Mouse (Mus musculus): Measurements from ENCODE around the gene Heatr9. TPM values are rescaled to one million over a fixed set of nuclear protein-coding genes. Genes with fewer than 3 reads are reported as not detected.

Gene Heatr9
- total RNA-seq (2014; rRNA removed) = not detected in 2 replicates
- polyA plus RNA-seq (2015; fragmentation: Nextera tagmentation; extraction: Ambion mirVana) = not detected in 2 replicates

GRCm38 (mm10) chr11:83522075-83522474, at the start of gene Heatr9:
Gene Heatr9, minus strand, starts transcription at chr11:83522175.
- H3K4me1 ChIP-seq (ENCODE audit: insufficient read depth) = no peaks in the 10 kb centered on the region
- H3K27ac ChIP-seq (ENCODE audit: low read depth, low read length) = no peak within 1 kb of the TSS
- 90% methylated on average over 3 of the region's 3 CpGs for WGBS
- H3K4me2 ChIP-seq (ENCODE audit: low read depth) = no peak within 1 kb of the TSS
- H3K4me3 ChIP-seq (ENCODE audit: low read depth, low read length) = no peak within 1 kb of the TSS
- no peaks in the 10 kb centered on the region for H3K9me3 ChIP-seq (ENCODE audit: low read length)
- no peak for TF ChIP-seq CTCF (IDR thresholded peaks at IDR 0.05; ENCODE audit: low read depth)
- ATAC-seq (no peak), DNase-seq (no peak)
- H3K27me3 ChIP-seq (ENCODE audit: insufficient read depth, low read length) = no peaks in the 10 kb centered on the region
- H3K36me3 ChIP-seq (ENCODE audit: insufficient read depth) = no peaks in the 10 kb centered on the region
- no peak within 1 kb of the TSS for H3K9ac ChIP-seq

GRCm38 (mm10) chr11:83570189-83570588, 48.2 kb upstream of the Heatr9 start:
- ATAC-seq (no peak), DNase-seq (no peak)
- H3K4me2 ChIP-seq (ENCODE audit: low read depth) = no peak overlapping the region
- no peak for TF ChIP-seq CTCF (IDR thresholded peaks at IDR 0.05; ENCODE audit: low read depth)
- no peak overlapping the region for H3K4me3 ChIP-seq (ENCODE audit: low read depth, low read length)
- H3K9ac ChIP-seq = no peak overlapping the region
- H3K27ac ChIP-seq (ENCODE audit: low read depth, low read length) = no peak overlapping the region
- no peaks in the 10 kb centered on the region for H3K36me3 ChIP-seq (ENCODE audit: insufficient read depth)
- H3K4me1 ChIP-seq (ENCODE audit: insufficient read depth) = no peaks in the 10 kb centered on the region
- 84% methylated on average over 2 of the region's 2 CpGs for WGBS
- H3K9me3 ChIP-seq (ENCODE audit: low read length) = no peaks in the 10 kb centered on the region
- no peaks in the 10 kb centered on the region for H3K27me3 ChIP-seq (ENCODE audit: insufficient read depth, low read length)

- 97% methylated on average over 7 of the region's 7 CpGs for WGBS
- no peak overlapping the region for H3K4me3 ChIP-seq (ENCODE audit: low read depth, low read length)
- no peaks in the 10 kb centered on the region for H3K9me3 ChIP-seq (ENCODE audit: low read length)
- no peak for TF ChIP-seq CTCF (IDR thresholded peaks at IDR 0.05; ENCODE audit: low read depth)
- no peaks in the 10 kb centered on the region for H3K36me3 ChIP-seq (ENCODE audit: insufficient read depth)
- no peak overlapping the region for H3K4me2 ChIP-seq (ENCODE audit: low read depth)
- no peaks in the 10 kb centered on the region for H3K4me1 ChIP-seq (ENCODE audit: insufficient read depth)
- H3K27ac ChIP-seq (ENCODE audit: low read depth, low read length) = no peak overlapping the region
- ATAC-seq (no peak), DNase-seq (no peak)
- no peaks in the 10 kb centered on the region for H3K27me3 ChIP-seq (ENCODE audit: insufficient read depth, low read length)
- no peak overlapping the region for H3K9ac ChIP-seq
These were observed 47.3 kb upstream of the Heatr9 start for GRCm38 (mm10) chr11:83569249-83569648.

GRCm38 (mm10) chr11:83568786-83569185, 46.8 kb upstream of the Heatr9 start:
- WGBS = 89% methylated on average over 3 of the region's 3 CpGs
- no peaks in the 10 kb centered on the region for H3K4me1 ChIP-seq (ENCODE audit: insufficient read depth)
- H3K4me2 ChIP-seq (ENCODE audit: low read depth) = no peak overlapping the region
- TF ChIP-seq CTCF (IDR thresholded peaks at IDR 0.05; ENCODE audit: low read depth) = no peak
- ATAC-seq (no peak), DNase-seq (no peak)
- H3K27me3 ChIP-seq (ENCODE audit: insufficient read depth, low read length) = no peaks in the 10 kb centered on the region
- no peaks in the 10 kb centered on the region for H3K9me3 ChIP-seq (ENCODE audit: low read length)
- no peak overlapping the region for H3K4me3 ChIP-seq (ENCODE audit: low read depth, low read length)
- H3K36me3 ChIP-seq (ENCODE audit: insufficient read depth) = no peaks in the 10 kb centered on the region
- no peak overlapping the region for H3K27ac ChIP-seq (ENCODE audit: low read depth, low read length)
- H3K9ac ChIP-seq = no peak overlapping the region

GRCm38 (mm10) chr11:83568061-83568460, 46.1 kb upstream of the Heatr9 start:
- TF ChIP-seq CTCF (IDR thresholded peaks at IDR 0.05; ENCODE audit: low read depth) = no peak
- 92% methylated on average over 9 of the region's 9 CpGs for WGBS
- Histone ChIP-seq H3K9me3 (ENCODE audit: low read length) (no peaks in the 10 kb centered on the region), H3K4me3 (ENCODE audit: low read depth, low read length) (no peak overlapping the region), H3K4me2 (ENCODE audit: low read depth) (no peak overlapping the region), H3K27me3 (ENCODE audit: insufficient read depth, low read length) (no peaks in the 10 kb centered on the region), H3K4me1 (ENCODE audit: insufficient read depth) (no peaks in the 10 kb centered on the region), H3K36me3 (ENCODE audit: insufficient read depth) (no peaks in the 10 kb centered on the region), H3K9ac (no peak overlapping the region), H3K27ac (ENCODE audit: low read depth, low read length) (no peak overlapping the region)
- no peak for DNase-seq
- ATAC-seq = no peak

GRCm38 (mm10) chr11:83567311-83567710, 45.3 kb upstream of the Heatr9 start:
- no peak for TF ChIP-seq CTCF (IDR thresholded peaks at IDR 0.05; ENCODE audit: low read depth)
- no peak overlapping the region for H3K27ac ChIP-seq (ENCODE audit: low read depth, low read length)
- WGBS = 73% methylated on average over 7 of the region's 7 CpGs
- no peaks in the 10 kb centered on the region for H3K36me3 ChIP-seq (ENCODE audit: insufficient read depth)
- H3K9me3 ChIP-seq (ENCODE audit: low read length) = no peaks in the 10 kb centered on the region
- H3K4me2 ChIP-seq (ENCODE audit: low read depth) = no peak overlapping the region
- no peaks in the 10 kb centered on the region for H3K27me3 ChIP-seq (ENCODE audit: insufficient read depth, low read length)
- no peak overlapping the region for H3K4me3 ChIP-seq (ENCODE audit: low read depth, low read length)
- DNase-seq = no peak
- no peak overlapping the region for H3K9ac ChIP-seq
- no peak for ATAC-seq
- H3K4me1 ChIP-seq (ENCODE audit: insufficient read depth) = no peaks in the 10 kb centered on the region

GRCm38 (mm10) chr11:83566617-83567016, 44.6 kb upstream of the Heatr9 start:
- no peaks in the 10 kb centered on the region for H3K9me3 ChIP-seq (ENCODE audit: low read length)
- no peak overlapping the region for H3K4me3 ChIP-seq (ENCODE audit: low read depth, low read length)
- DNase-seq (no peak), ATAC-seq (no peak)
- H3K27me3 ChIP-seq (ENCODE audit: insufficient read depth, low read length) = no peaks in the 10 kb centered on the region
- H3K4me2 ChIP-seq (ENCODE audit: low read depth) = no peak overlapping the region
- H3K4me1 ChIP-seq (ENCODE audit: insufficient read depth) = no peaks in the 10 kb centered on the region
- H3K27ac ChIP-seq (ENCODE audit: low read depth, low read length) = no peak overlapping the region
- H3K9ac ChIP-seq = no peak overlapping the region
- no peaks in the 10 kb centered on the region for H3K36me3 ChIP-seq (ENCODE audit: insufficient read depth)
- no peak for TF ChIP-seq CTCF (IDR thresholded peaks at IDR 0.05; ENCODE audit: low read depth)

GRCm38 (mm10) chr11:83563754-83564153, 41.8 kb upstream of the Heatr9 start:
- no peaks in the 10 kb centered on the region for H3K27me3 ChIP-seq (ENCODE audit: insufficient read depth, low read length)
- H3K4me1 ChIP-seq (ENCODE audit: insufficient read depth) = no peaks in the 10 kb centered on the region
- ATAC-seq (no peak), DNase-seq (no peak)
- no peak overlapping the region for H3K9ac ChIP-seq
- no peak for TF ChIP-seq CTCF (IDR thresholded peaks at IDR 0.05; ENCODE audit: low read depth)
- no peaks in the 10 kb centered on the region for H3K9me3 ChIP-seq (ENCODE audit: low read length)
- no peak overlapping the region for H3K4me2 ChIP-seq (ENCODE audit: low read depth)
- no peak overlapping the region for H3K27ac ChIP-seq (ENCODE audit: low read depth, low read length)
- no peaks in the 10 kb centered on the region for H3K36me3 ChIP-seq (ENCODE audit: insufficient read depth)
- 67% methylated on average over 2 of the region's 2 CpGs for WGBS
- H3K4me3 ChIP-seq (ENCODE audit: low read depth, low read length) = no peak overlapping the region

Data from forebrain, postnatal 0 days (tissue).